Mouse (Mus musculus) cerebral cortex, adult 2 months (tissue): Measurements from ENCODE around the gene H2al2c.

Experiments
- WGBS: fragments of 180-500 bp; shearing (Covaris S2); methylation state at CpG from one replicate; pipeline ENCODE4 v1.1.7; 2018; 5-methylcytosine and 5-hydroxymethylcytosine counted together

Gene H2al2c

DNA sequence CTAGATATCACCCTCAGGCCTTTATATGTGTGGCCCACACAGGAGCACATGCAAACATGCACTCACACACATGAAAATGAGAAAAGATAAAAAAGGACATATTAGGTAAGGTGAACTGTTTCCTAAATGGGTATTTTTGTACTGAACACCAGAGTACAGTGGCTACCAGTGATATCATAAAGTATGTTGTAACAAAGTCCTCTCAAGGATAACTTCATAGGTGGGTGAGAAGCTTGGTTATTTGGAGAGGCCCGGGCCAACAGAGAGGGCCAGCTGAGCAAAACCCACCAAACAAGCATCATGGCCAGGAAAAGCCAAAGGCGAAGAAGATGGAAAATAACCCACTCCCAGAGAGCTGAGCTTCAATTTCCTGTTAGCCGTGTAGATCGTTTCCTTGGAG is at the start of gene H2al2c:
TSS of gene H2al2c (plus strand) at position 301 of the 400 bp plus-strand sequence.
- WGBS, result no CpG with 5 or more reads among the region's 4 CpGs
